Mouse (Mus musculus): ENCODE results near the gene Foxb1.

The Foxb1 gene

GRCm38 (mm10) chr9:69760371-69761301, at the start of gene Foxb1:
Foxb1 (minus strand) TSS chr9:69760940.
- WGBS: 2% methylated on average over 60 of the region's 60 CpGs

GRCm38 (mm10) chr9:69790562-69790961, 29.8 kb upstream of the Foxb1 start:
- 56% methylated on average over 7 of the region's 7 CpGs for WGBS

GRCm38 (mm10) chr9:69779996-69780395, 19.3 kb upstream of the Foxb1 start:
- 89% methylated on average over 2 of the region's 2 CpGs for WGBS

GRCm38 (mm10) chr9:69769949-69770585, 9.3 kb upstream of the Foxb1 start:
- WGBS: 5% methylated on average over 21 of the region's 21 CpGs

- 4% methylated on average over 36 of the region's 36 CpGs for WGBS
These were observed 8.6 kb upstream of the Foxb1 start for GRCm38 (mm10) chr9:69769091-69769948.

GRCm38 (mm10) chr9:69768136-69768875, 7.6 kb upstream of the Foxb1 start:
- 3% methylated on average over 28 of the region's 28 CpGs for WGBS

- WGBS: under 1% methylated on average over 11 of the region's 12 CpGs
These were observed 6.7 kb upstream of the Foxb1 start for GRCm38 (mm10) chr9:69767421-69767820.

- 1% methylated on average over 4 of the region's 4 CpGs for WGBS
These were observed 6.2 kb upstream of the Foxb1 start for GRCm38 (mm10) chr9:69766936-69767335.

GRCm38 (mm10) chr9:69766301-69766700, 5.6 kb upstream of the Foxb1 start:
- 2% methylated on average over 8 of the region's 8 CpGs for WGBS

GRCm38 (mm10) chr9:69765483-69766050, 4.8 kb upstream of the Foxb1 start:
- WGBS: 4% methylated on average over 8 of the region's 8 CpGs

GRCm38 (mm10) chr9:69764586-69765482, 4.1 kb upstream of the Foxb1 start:
- 2% methylated on average over 42 of the region's 42 CpGs for WGBS

- 4% methylated on average over 25 of the region's 25 CpGs for WGBS
These were observed 3.2 kb upstream of the Foxb1 start for GRCm38 (mm10) chr9:69763681-69764585.

- 2% methylated on average over 14 of the region's 14 CpGs for WGBS
These were observed 2.0 kb upstream of the Foxb1 start for GRCm38 (mm10) chr9:69762703-69763102.

- WGBS: 6% methylated on average over 12 of the region's 12 CpGs
These were observed 1.5 kb upstream of the Foxb1 start for GRCm38 (mm10) chr9:69762221-69762620.

GRCm38 (mm10) chr9:69761569-69761968, 829 bp upstream of the Foxb1 start:
- WGBS: 3% methylated on average over 10 of the region's 10 CpGs

GRCm38 (mm10) chr9:69759721-69760221, 969 bp downstream of the Foxb1 start:
- WGBS: 2% methylated on average over 44 of the region's 44 CpGs

GRCm38 (mm10) chr9:69758946-69759615, 1.7 kb downstream of the Foxb1 start:
- 3% methylated on average over 42 of the region's 42 CpGs for WGBS

GRCm38 (mm10) chr9:69758506-69758905, 2.2 kb downstream of the Foxb1 start:
- 3% methylated on average over 17 of the region's 17 CpGs for WGBS

All from cerebral cortex, adult 2 months (tissue).